Mouse (Mus musculus): ENCODE data around the gene Dnajc11. TPM values are rescaled to one million over a fixed set of nuclear protein-coding genes. Genes with fewer than 3 reads are reported as not detected.

The Dnajc11 gene
- polyA plus RNA-seq, 1 experiment from 2014 or later, result 29.2 TPM

DNA sequence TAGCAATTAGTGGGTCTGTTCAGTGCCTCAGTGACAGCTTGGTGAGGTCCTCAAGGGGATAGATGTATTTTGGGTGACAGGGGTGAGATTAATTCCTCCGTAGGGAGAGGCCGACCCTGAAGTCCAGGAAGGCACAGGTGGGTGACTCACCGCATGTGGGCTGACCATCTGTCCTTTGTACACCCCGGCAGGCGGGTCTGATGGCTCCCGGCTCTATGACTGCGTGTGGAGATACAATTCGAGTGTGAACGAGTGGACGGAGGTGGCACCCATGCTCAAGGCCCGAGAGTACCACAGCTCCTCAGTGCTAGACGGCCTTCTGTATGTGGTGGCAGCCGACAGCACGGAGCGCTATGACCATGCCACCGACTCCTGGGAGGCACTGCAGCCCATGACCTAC is 78.6 kb downstream of the Dnajc11 start:
- peak overlapping the region; percentile 95; the same call in 1 of the 2 replicates for H3K4me2 ChIP-seq (ENCODE audit: low read depth, low read length)
- peaks cover 34% of the 10 kb centered on the region for H3K4me1 ChIP-seq (ENCODE audit: insufficient read depth)
- no peak overlapping the region for H3K9ac ChIP-seq (replicated peaks)
- no peaks in the 10 kb centered on the region for H3K9me3 ChIP-seq (ENCODE audit: low read length)
- 90% methylated on average over 16 of the region's 16 CpGs for WGBS (ENCODE audit: insufficient replicate concordance)
- no peak overlapping the region for H3K27ac ChIP-seq (ENCODE audit: low read depth)
- TF ChIP-seq CTCF (IDR thresholded peaks at IDR 0.05; ENCODE audit: low read depth), result no peak
- TF ChIP-seq EP300 (IDR thresholded peaks at IDR 0.05; ENCODE audit: low read depth), result no peak
- no peak for DNase-seq
- H3K36me3 ChIP-seq (replicated peaks; ENCODE audit: insufficient read depth, low read length), result peaks cover 21% of the 10 kb centered on the region; the same call in 1 of the 2 replicates
- H3K27me3 ChIP-seq (ENCODE audit: insufficient read depth, low read length), result peaks cover 3% of the 10 kb centered on the region; the same call in 1 of the 2 replicates
- H3K4me3 ChIP-seq (ENCODE audit: low read depth, low read length), result no peak overlapping the region
- no peak for ATAC-seq

DNA sequence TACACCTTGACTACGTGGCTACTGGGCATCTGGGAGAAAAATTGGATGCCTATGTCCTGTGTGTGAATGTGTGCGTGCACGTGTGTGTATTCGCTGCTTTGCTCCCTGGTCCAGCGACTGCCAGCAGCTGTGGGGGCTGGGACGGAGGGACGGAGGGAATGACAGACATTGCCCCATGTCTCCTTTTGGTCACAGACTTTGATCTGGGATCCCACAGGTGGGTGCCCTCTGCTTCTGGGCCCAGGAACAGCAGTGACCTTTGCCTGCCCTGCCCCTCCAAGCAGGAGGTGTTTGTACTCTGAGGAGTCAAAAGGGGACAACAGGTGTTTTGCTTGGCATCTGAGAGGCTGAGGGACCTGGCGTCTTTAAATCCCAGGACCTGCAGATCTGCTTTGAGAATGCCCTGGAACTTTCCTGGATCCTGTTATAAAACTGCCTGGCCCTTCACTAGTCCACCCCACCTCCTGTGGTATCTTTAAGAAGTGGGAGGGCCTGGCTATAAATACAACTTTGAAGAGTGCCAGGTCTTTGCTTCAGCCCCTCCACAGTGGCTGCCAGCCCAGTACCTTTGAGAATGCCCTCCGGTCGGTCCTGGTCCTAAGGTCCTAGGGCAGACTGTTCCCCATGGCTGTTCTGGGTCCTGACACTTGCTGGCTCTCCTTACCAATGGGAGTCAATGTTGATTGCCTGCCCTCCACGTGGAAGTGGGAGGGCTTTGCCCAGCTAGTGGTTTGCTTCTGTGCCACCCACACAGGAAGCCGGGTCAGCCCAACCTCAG is 79.7 kb downstream of the Dnajc11 start:
- no peak overlapping the region for H3K4me3 ChIP-seq (ENCODE audit: low read depth, low read length)
- H3K27me3 ChIP-seq (ENCODE audit: insufficient read depth, low read length), result no peaks in the 10 kb centered on the region
- H3K9me3 ChIP-seq (ENCODE audit: low read length), result no peaks in the 10 kb centered on the region
- no peak for DNase-seq
- peaks cover 30% of the 10 kb centered on the region for H3K4me1 ChIP-seq (ENCODE audit: insufficient read depth)
- H3K27ac ChIP-seq (ENCODE audit: low read depth), result no peak overlapping the region; the same call in 1 of the 2 replicates
- TF ChIP-seq CTCF (IDR thresholded peaks at IDR 0.05; ENCODE audit: low read depth), result no peak
- TF ChIP-seq EP300 (IDR thresholded peaks at IDR 0.05; ENCODE audit: low read depth), result no peak
- H3K36me3 ChIP-seq (replicated peaks; ENCODE audit: insufficient read depth, low read length), result peaks cover 21% of the 10 kb centered on the region; the same call in 1 of the 2 replicates
- ATAC-seq, result no peak
- H3K4me2 ChIP-seq (ENCODE audit: low read depth, low read length), result no peak overlapping the region
- 68% methylated on average over 12 of the region's 12 CpGs for WGBS (ENCODE audit: insufficient replicate concordance)
- no peak overlapping the region for H3K9ac ChIP-seq (replicated peaks)

DNA sequence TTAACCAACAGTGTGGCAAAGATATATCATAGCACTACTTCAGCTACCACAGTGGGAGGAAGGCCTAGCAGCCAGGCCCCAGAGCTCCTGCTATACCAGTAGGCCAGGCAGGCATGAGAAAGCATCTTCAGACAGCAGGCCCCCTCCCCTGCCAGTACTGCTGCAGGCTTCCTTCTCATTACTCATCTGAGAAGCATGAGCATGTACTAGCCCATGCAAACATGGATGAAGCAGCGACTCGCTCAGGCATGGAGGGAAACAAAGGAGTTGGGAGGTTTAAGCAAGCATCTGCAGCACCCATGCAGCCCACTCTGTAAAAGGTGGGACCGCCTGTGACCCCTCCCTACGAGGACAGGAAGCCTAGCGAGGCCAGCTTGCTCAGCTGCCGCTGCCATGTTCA is 85.6 kb downstream of the Dnajc11 start:
- Histone ChIP-seq H3K4me1 (ENCODE audit: insufficient read depth) (no peaks in the 10 kb centered on the region), H3K27ac (ENCODE audit: low read depth) (no peak overlapping the region), H3K36me3 (replicated peaks; ENCODE audit: insufficient read depth, low read length) (peaks cover 50% of the 10 kb centered on the region), H3K9me3 (ENCODE audit: low read length) (no peaks in the 10 kb centered on the region), H3K9ac (replicated peaks) (no peak overlapping the region), H3K4me3 (ENCODE audit: low read depth, low read length) (no peak overlapping the region), H3K4me2 (ENCODE audit: low read depth, low read length) (no peak overlapping the region), H3K27me3 (ENCODE audit: insufficient read depth, low read length) (no peaks in the 10 kb centered on the region)
- ATAC-seq (no peak), DNase-seq (no peak)
- TF ChIP-seq CTCF (IDR thresholded peaks at IDR 0.05; ENCODE audit: low read depth), result no peak
- no peak for TF ChIP-seq EP300 (IDR thresholded peaks at IDR 0.05; ENCODE audit: low read depth)
- WGBS (ENCODE audit: insufficient replicate concordance), result 81% methylated on average over 6 of the region's 6 CpGs

DNA sequence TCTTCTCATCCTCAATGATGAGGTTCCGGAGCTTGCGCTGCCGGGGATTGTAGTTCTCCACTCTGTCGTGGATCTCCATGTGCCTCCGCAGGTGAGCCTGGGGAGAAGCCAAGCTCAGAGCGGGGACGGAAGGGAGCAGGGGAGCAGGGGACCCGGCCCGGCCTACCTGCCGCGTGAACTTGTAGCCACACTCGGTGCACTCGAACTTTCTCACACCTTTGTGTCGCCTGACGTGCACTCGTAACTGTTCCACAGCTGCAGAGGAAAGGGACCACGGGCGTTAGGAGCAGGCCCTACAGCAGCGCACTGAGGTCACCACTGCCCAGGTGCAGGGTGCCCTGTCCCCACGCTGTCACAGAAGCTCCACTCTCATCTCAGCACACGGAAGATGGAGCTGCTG is 86.5 kb downstream of the Dnajc11 start:
- 90% methylated on average over 21 of the region's 21 CpGs for WGBS (ENCODE audit: insufficient replicate concordance)

DNA sequence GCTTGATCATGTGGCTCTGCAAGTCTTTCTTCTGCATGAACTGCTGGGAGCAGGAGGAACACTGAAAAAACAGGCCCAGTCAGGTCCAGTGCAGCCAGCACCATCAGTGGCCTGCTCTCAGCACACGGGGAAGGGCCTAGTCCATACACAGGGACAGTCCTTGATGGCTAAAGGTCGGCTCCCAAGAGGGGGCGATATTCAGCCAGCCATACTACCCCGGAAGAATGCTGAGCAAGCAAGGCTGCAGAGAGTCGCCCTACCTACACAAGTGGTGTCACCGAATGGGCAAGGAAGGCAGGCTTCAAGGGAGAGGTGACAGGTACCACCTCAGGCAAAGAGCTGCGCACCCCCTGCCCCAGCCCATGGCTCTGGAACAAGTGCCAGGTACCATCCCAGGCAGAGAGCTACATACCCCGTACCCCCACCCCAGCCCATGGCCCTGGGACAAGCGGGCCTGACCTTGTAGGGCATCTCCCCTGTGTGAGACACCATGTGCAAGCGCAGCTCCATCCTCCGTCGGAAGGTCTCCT is 88.1 kb downstream of the Dnajc11 start:
- H3K9me3 ChIP-seq (ENCODE audit: low read length), result no peaks in the 10 kb centered on the region
- no peak overlapping the region for H3K9ac ChIP-seq (replicated peaks)
- peaks cover 43% of the 10 kb centered on the region for H3K36me3 ChIP-seq (replicated peaks; ENCODE audit: insufficient read depth, low read length)
- WGBS (ENCODE audit: insufficient replicate concordance), result 82% methylated on average over 12 of the region's 12 CpGs
- no peak overlapping the region for H3K4me2 ChIP-seq (ENCODE audit: low read depth, low read length)
- DNase-seq (no peak), ATAC-seq (no peak)
- no peak overlapping the region for H3K27ac ChIP-seq (ENCODE audit: low read depth)
- no peak overlapping the region for H3K4me3 ChIP-seq (ENCODE audit: low read depth, low read length)
- H3K27me3 ChIP-seq (ENCODE audit: insufficient read depth, low read length), result no peaks in the 10 kb centered on the region
- peaks cover 17% of the 10 kb centered on the region for H3K4me1 ChIP-seq (ENCODE audit: insufficient read depth)
- TF ChIP-seq CTCF (IDR thresholded peaks at IDR 0.05; ENCODE audit: low read depth), result peak; percentile 43; the same call in 1 of the 2 replicates
- no peak for TF ChIP-seq EP300 (IDR thresholded peaks at IDR 0.05; ENCODE audit: low read depth)

More for the DNA sequence above, 86.5 kb downstream of the Dnajc11 start:
- DNase-seq (no peak), ATAC-seq (no peak)
- Histone ChIP-seq H3K9ac (replicated peaks) (no peak overlapping the region), H3K4me2 (ENCODE audit: low read depth, low read length) (no peak overlapping the region), H3K27ac (ENCODE audit: low read depth) (no peak overlapping the region), H3K4me1 (ENCODE audit: insufficient read depth) (peaks cover 1% of the 10 kb centered on the region; the same call in 1 of the 2 replicates), H3K27me3 (ENCODE audit: insufficient read depth, low read length) (no peaks in the 10 kb centered on the region), H3K4me3 (ENCODE audit: low read depth, low read length) (no peak overlapping the region), H3K9me3 (ENCODE audit: low read length) (no peaks in the 10 kb centered on the region), H3K36me3 (replicated peaks; ENCODE audit: insufficient read depth, low read length) (peaks cover 50% of the 10 kb centered on the region)
- TF ChIP-seq EP300 (IDR thresholded peaks at IDR 0.05; ENCODE audit: low read depth), result no peak
- TF ChIP-seq CTCF (IDR thresholded peaks at IDR 0.05; ENCODE audit: low read depth), result no peak

DNA sequence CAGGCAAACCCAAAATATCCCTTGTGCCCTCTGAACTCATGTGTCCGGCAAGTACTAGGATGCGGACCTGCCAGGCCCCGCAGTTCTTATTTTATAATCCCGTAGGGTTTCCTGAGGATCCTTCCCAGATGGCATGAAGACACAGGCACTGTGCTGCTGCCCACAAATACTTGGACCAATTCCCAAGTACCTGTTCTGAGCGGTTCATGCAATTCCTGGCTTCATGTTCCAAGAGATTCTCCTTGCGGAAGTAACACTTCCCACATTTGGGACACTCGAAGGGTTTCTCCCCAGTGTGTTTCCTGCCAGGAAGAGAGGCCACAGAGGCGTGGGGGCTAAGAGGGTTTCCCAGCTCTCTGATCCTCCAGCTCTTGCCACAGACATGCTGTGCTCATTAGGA is 89.0 kb downstream of the Dnajc11 start:
- H3K4me3 ChIP-seq (ENCODE audit: low read depth, low read length), result no peak overlapping the region
- peaks cover 21% of the 10 kb centered on the region for H3K4me1 ChIP-seq (ENCODE audit: insufficient read depth)
- no peak overlapping the region for H3K27ac ChIP-seq (ENCODE audit: low read depth)
- ATAC-seq (no peak), DNase-seq (no peak)
- WGBS (ENCODE audit: insufficient replicate concordance), result 79% methylated on average over 8 of the region's 8 CpGs
- no peaks in the 10 kb centered on the region for H3K9me3 ChIP-seq (ENCODE audit: low read length)
- H3K36me3 ChIP-seq (replicated peaks; ENCODE audit: insufficient read depth, low read length), result peaks cover 43% of the 10 kb centered on the region
- no peaks in the 10 kb centered on the region for H3K27me3 ChIP-seq (ENCODE audit: insufficient read depth, low read length)
- no peak for TF ChIP-seq CTCF (IDR thresholded peaks at IDR 0.05; ENCODE audit: low read depth)
- TF ChIP-seq EP300 (IDR thresholded peaks at IDR 0.05; ENCODE audit: low read depth), result no peak
- no peak overlapping the region for H3K4me2 ChIP-seq (ENCODE audit: low read depth, low read length)
- H3K9ac ChIP-seq (replicated peaks), result no peak overlapping the region

All from liver, postnatal 0 days (tissue).